Mouse (Mus musculus) gastrocnemius, adult 8-10 months (tissue): ENCODE results near the gene Asna1. TPM values are rescaled to one million over a fixed set of nuclear protein-coding genes. Genes with fewer than 3 reads are reported as not detected.

Experiments
- DNase-seq, 2 experiments: peaks; one replicate each; pipeline ENCODE4 v3.0.0; 2022; ENCODE audit warnings: low spot score in 2 of 2
- total RNA-seq, 4 experiments: library from RNA; stranded (reverse); gene quantifications; 2 replicates each; pipeline ENCODE4 v1.2.4; 2022

The Asna1 gene
- 10 to 100 TPM; 57.1 to 67.3 (median 58.8) TPM for total RNA-seq

- peak; percentile 64 to 69 for DNase-seq
These were observed at the start of gene Asna1 for GRCm38 (mm10) chr8:85025098-85025932. Gene Asna1 (minus strand): TSS chr8:85025281.

GRCm38 (mm10) chr8:85074617-85075016, 49.5 kb upstream of the Asna1 start:
- no peak for DNase-seq

- DNase-seq = no peak
These were observed 49.1 kb upstream of the Asna1 start for GRCm38 (mm10) chr8:85074167-85074566.

- DNase-seq = no peak
These were observed 48.0 kb upstream of the Asna1 start for GRCm38 (mm10) chr8:85073041-85073612.

GRCm38 (mm10) chr8:85072364-85072929, 47.4 kb upstream of the Asna1 start:
- no peak for DNase-seq

GRCm38 (mm10) chr8:85071514-85072281, 46.6 kb upstream of the Asna1 start, which contains the start of gene Dhps:
Gene Dhps (plus strand): TSS chr8:85071757.
- DNase-seq = peak; percentile 84 to 87

GRCm38 (mm10) chr8:85071041-85071440, 46.0 kb upstream of the Asna1 start:
- DNase-seq = no peak

- DNase-seq = no peak
These were observed 42.9 kb upstream of the Asna1 start, which contains the start of gene Gm5741 for GRCm38 (mm10) chr8:85067982-85068381. Gene Gm5741 (minus strand): TSS chr8:85067982.

GRCm38 (mm10) chr8:85067155-85067554, 42.1 kb upstream of the Asna1 start:
- DNase-seq = no peak

- DNase-seq = no peak
These were observed 40.1 kb upstream of the Asna1 start for GRCm38 (mm10) chr8:85065213-85065612.

- DNase-seq = no peak
These were observed 37.5 kb upstream of the Asna1 start for GRCm38 (mm10) chr8:85062603-85063002.

GRCm38 (mm10) chr8:85059879-85060616, 35.0 kb upstream of the Asna1 start, which contains the start of gene Fbxw9:
Gene Fbxw9 (plus strand): TSS chr8:85060055.
- peak; percentile 78 to 79 for DNase-seq

- no peak for DNase-seq
These were observed 32.3 kb upstream of the Asna1 start for GRCm38 (mm10) chr8:85057367-85057766.

- no peak for DNase-seq
These were observed 18.5 kb upstream of the Asna1 start for GRCm38 (mm10) chr8:85043619-85044018.

GRCm38 (mm10) chr8:85037681-85038531, 12.8 kb upstream of the Asna1 start:
- no peak for DNase-seq

GRCm38 (mm10) chr8:85037366-85037680, 12.2 kb upstream of the Asna1 start:
- no peak for DNase-seq

GRCm38 (mm10) chr8:85036718-85037365, 11.8 kb upstream of the Asna1 start, which contains the start of gene Tnpo2:
Gene Tnpo2 (plus strand): TSS chr8:85036915.
- DNase-seq = peak; percentile 88 to 90

- no peak for DNase-seq
These were observed 11.3 kb upstream of the Asna1 start for GRCm38 (mm10) chr8:85036381-85036717.

- DNase-seq = no peak
These were observed 10.7 kb upstream of the Asna1 start for GRCm38 (mm10) chr8:85035728-85036310.
